Mouse (Mus musculus) cortical plate, adult 2 months (tissue): ENCODE measurements around the gene Mast4.

Experiments
- CTCF ChIP-seq: fragments of 200-500 bp; IDR thresholded peaks from 2 replicates; pipeline ENCODE4 v1.5.1; 2011; ENCODE audit warnings: mild to moderate bottlenecking, control low read depth, low read length; ENCODE audit not compliant: insufficient read depth; ENCODE audit errors: extremely low read depth
- POLR2A ChIP-seq: fragments of 200-500 bp; IDR thresholded peaks from 2 replicates; pipeline ENCODE4 v1.6.1; 2011; ENCODE audit warnings: mild to moderate bottlenecking, low read length, control low read depth; ENCODE audit not compliant: insufficient read depth; ENCODE audit errors: extremely low read depth

DNA sequence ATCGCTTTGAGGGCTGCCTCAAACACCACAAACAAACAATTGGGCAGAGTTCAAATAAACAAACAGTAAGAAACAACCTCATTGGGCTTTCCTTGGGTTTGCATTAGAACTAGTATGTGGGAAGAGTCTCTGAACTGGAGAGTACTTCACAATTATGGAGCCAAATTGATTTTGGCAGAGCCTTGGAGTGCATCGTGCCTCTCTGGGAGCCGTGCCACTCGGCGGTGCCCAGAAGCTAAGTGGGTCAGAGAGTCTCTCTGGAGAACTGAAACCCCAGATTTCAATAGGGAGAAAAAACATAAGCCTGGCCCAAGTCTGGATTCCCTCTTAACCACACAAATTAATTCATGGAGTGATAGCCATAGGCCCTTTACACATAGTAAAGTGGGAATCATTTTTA, 400.6 kb downstream of the Mast4 start:
- TF ChIP-seq CTCF = no peak
- TF ChIP-seq POLR2A = no peak
